Mouse (Mus musculus): ENCODE measurements around the gene Tbl3.

Gene Tbl3

DNA sequence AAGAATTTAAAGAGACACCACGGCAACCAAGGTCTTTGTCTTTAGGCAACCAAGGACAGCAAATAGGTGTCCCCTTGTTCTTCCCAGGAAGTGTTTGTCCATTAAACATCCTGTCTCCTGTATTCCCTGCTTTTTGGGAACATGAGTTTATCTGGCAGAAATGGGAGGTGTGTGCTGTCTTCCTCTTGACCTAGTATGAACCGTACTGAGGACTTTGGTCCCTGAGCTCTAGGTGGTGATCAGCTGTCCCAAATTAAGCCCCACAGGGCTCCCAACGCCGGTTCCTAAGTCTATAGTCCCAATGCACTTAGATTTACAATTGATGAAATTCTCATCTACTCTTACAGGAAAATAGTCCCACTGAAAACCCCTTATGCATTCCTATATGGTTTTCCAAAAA is 56.7 kb downstream of the Tbl3 start:
- no peak for DNase-seq

DNA sequence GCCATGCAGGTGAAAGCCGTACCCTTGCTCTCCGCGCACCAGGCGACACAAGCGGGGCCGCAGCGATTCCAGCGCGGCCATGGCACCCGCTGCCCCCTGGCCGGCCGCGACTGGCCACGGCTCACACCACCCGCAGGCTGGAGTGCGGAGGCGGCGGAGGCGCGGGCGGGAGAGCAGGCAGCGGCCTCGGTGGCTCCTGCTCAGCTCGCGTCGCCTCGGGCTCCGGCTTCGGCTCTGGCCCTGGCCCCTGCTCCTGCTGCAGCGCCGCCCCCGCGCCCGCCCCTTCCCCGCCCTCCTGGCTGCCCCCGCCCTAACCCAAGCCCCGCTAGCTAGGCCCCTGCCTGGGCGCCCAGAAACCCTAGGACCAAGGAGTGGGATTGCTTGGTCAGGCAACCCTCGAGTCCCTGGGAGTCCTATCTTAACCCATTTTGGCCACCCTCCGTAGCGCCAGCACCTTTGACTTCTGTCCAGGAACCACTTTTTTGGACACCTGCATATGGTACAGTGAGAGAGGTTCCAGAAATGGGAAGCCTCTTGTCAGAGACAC is 57.3 kb downstream of the Tbl3 start, which contains the start of gene Slc9a3r2:
Slc9a3r2 (minus strand) TSS at position 258 of the 547 bp plus-strand sequence.
- DNase-seq = peak; percentile 58

DNA sequence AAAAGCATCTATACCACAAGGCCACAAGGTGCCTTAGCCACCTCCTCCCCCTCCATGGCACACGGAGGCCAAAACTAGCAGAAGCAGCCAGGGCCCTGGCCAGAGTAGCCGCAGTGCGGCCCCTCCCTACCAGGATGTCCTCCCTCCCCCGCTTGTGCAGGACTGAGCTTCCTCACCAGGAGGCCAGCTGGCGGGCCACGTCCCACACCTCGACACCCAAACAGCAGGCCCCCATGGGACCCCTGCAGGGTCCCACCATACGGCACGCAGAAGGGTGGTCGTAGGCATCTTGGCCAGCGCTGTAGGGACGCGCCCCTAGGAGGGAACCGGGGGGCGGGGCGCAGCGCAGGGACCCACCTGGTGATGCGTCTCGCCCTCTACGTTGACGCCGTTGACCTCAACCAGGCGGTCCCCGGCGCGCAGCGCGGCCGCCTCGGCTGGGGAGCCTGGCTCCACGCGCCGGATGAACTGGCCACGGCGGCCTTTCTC is 57.8 kb downstream of the Tbl3 start:
- peak; percentile 30 for DNase-seq

DNA sequence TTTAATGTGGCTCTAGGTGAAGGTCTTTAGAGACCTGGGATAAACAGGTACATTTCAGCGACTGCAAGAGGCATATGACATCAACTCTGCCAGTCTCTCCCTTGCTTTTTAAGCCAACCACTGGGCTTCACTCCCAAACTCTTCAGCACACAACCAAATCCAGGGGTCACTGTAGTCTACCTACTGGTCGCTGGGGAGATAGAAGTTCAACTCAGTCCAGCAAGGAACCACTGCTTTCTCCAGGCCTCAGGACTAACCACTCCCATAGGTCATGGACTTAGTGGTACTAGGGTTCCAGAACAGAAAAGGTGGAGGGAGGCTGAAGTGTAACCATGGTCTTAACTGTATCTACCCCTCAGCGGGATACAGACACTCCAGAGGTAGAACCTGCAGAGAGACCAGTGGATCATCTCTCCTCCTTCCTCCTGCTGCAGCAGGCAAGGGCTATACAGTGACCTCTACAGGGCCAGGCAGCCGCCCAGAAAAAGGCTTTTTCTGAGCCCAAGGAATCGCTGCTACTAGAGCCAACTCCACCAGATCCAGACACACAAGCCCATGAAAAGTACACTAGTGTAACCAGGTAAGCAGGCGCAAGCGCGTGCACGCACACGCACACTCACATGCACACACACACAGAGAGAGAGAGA is 58.6 kb downstream of the Tbl3 start:
- DNase-seq = no peak

All from right cerebral cortex, postnatal 4 days (tissue).